Mouse (Mus musculus) midbrain, embryonic 11.5 days (tissue): ENCODE data around the gene Rab3d. TPM values are rescaled to one million over a fixed set of nuclear protein-coding genes. Genes with fewer than 3 reads are reported as not detected.

Experiments used
- ATAC-seq: fragments of 200-750 bp; cut with Nextera tagmentation; 2 replicates; pipeline ENCODE4 v1.8.0; 2017; ENCODE audit warnings: moderate TSS enrichment, moderate library complexity; ENCODE audit not compliant: low FRiP score
- DNase-seq: peaks from one replicate; pipeline ENCODE4 v3.0.0; 2015; ENCODE audit warnings: low spot score; ENCODE audit errors: missing footprints
- H3K27ac ChIP-seq: fragments of 300-500 bp; sonication (generic); 2 replicates; pipeline ENCODE4 v1.5.1; 2014; ENCODE audit warnings: low read depth, low read length
- H3K27me3 ChIP-seq: fragments of 300-500 bp; sonication (generic); 2 replicates; pipeline ENCODE4 v1.6.1; 2014; ENCODE audit warnings: mild to moderate bottlenecking, low read length, moderate library complexity, mixed read lengths; ENCODE audit not compliant: control insufficient read depth, insufficient read depth
- H3K36me3 ChIP-seq: fragments of 300-500 bp; sonication (generic); 2 replicates; pipeline ENCODE4 v1.6.1; 2014; ENCODE audit warnings: mild to moderate bottlenecking, low read length, moderate library complexity, mixed read lengths; ENCODE audit not compliant: control insufficient read depth, insufficient read depth
- H3K4me1 ChIP-seq: fragments of 300-500 bp; sonication (generic); 2 replicates; pipeline ENCODE4 v1.6.1; 2014; ENCODE audit warnings: low read length; ENCODE audit not compliant: control insufficient read depth, insufficient read depth
- H3K4me2 ChIP-seq: fragments of 300-500 bp; sonication (generic); 2 replicates; pipeline ENCODE4 v1.6.1; 2014; ENCODE audit warnings: mild to moderate bottlenecking, moderate library complexity
- H3K4me3 ChIP-seq: fragments of 300-500 bp; sonication (generic); 2 replicates; pipeline ENCODE4 v1.5.1; 2014; ENCODE audit warnings: low read depth, low read length
- H3K9ac ChIP-seq: fragments of 300-500 bp; sonication (generic); 2 replicates; pipeline ENCODE4 v1.6.1; 2014; ENCODE audit warnings: low read length
- H3K9me3 ChIP-seq: fragments of 300-500 bp; sonication (generic); 2 replicates; pipeline ENCODE4 v1.6.1; 2016; ENCODE audit warnings: low read length; ENCODE audit not compliant: control insufficient read depth
- WGBS: fragments of 180-500 bp; shearing (Covaris S2); extraction: QIAGEN DNeasy Blood & Tissue Kit; methylation state at CpG from one replicate; pipeline ENCODE4 v1.1.7; 2014; 5-methylcytosine and 5-hydroxymethylcytosine counted together
- polyA plus RNA-seq: library from polyadenylated mRNA; unstranded; fragments of >200 nt; fragmentation: Nextera tagmentation; extraction: Ambion mirVana; gene quantifications from 2 replicates; pipeline ENCODE4 v1.2.1, GENCODE M21; 2014

Gene Rab3d
- polyA plus RNA-seq, 1 experiment from 2014 or later = 9.1 TPM

- H3K4me1 ChIP-seq = peaks cover 11% of the 10 kb centered on the region
- ATAC-seq (no peak), DNase-seq (peak; percentile 72)
- no peak overlapping the region for H3K4me2 ChIP-seq
- no peaks in the 10 kb centered on the region for H3K36me3 ChIP-seq
- H3K4me3 ChIP-seq = no peak overlapping the region
- WGBS = 83% methylated on average over 6 of the region's 6 CpGs
- no peaks in the 10 kb centered on the region; the same call in 1 of the 2 replicates for H3K27me3 ChIP-seq
- no peak overlapping the region for H3K27ac ChIP-seq
- H3K9me3 ChIP-seq = no peaks in the 10 kb centered on the region
- no peak overlapping the region for H3K9ac ChIP-seq
Measured at GRCm38 (mm10) chr9:21924099-21924493, 6.1 kb upstream of the Rab3d start.

- H3K27me3 ChIP-seq = no peaks in the 10 kb centered on the region; the same call in 1 of the 2 replicates
- no peak overlapping the region for H3K4me3 ChIP-seq
- 88% methylated on average over 3 of the region's 3 CpGs for WGBS
- ATAC-seq (no peak), DNase-seq (peak; percentile 84)
- H3K9ac ChIP-seq = no peak overlapping the region
- H3K27ac ChIP-seq = no peak overlapping the region
- H3K9me3 ChIP-seq = no peaks in the 10 kb centered on the region
- no peaks in the 10 kb centered on the region for H3K36me3 ChIP-seq
- H3K4me1 ChIP-seq = peaks cover 11% of the 10 kb centered on the region
- H3K4me2 ChIP-seq = no peak overlapping the region
Measured at GRCm38 (mm10) chr9:21923490-21924098, 5.6 kb upstream of the Rab3d start.

- Histone ChIP-seq H3K27ac (no peak overlapping the region), H3K9ac (no peak overlapping the region), H3K36me3 (no peaks in the 10 kb centered on the region), H3K9me3 (no peaks in the 10 kb centered on the region), H3K4me2 (no peak overlapping the region), H3K27me3 (no peaks in the 10 kb centered on the region; the same call in none of the 2 replicates), H3K4me3 (no peak overlapping the region), H3K4me1 (peaks cover 14% of the 10 kb centered on the region)
- 93% methylated on average over 4 of the region's 4 CpGs for WGBS
- DNase-seq = peak; percentile 80
- no peak for ATAC-seq
Measured at GRCm38 (mm10) chr9:21923036-21923435, 5.0 kb upstream of the Rab3d start.

GRCm38 (mm10) chr9:21918692-21919384 is 846 bp upstream of the Rab3d start:
- H3K9me3 ChIP-seq = no peaks in the 10 kb centered on the region
- peak overlapping the region; percentile 99 for H3K4me2 ChIP-seq
- H3K36me3 ChIP-seq = no peaks in the 10 kb centered on the region
- DNase-seq (peak; percentile 77), ATAC-seq (no peak)
- no peak overlapping the region for H3K27ac ChIP-seq
- H3K4me1 ChIP-seq = peaks cover 6% of the 10 kb centered on the region; the same call in 1 of the 2 replicates
- no peak overlapping the region for H3K9ac ChIP-seq
- H3K4me3 ChIP-seq = peak overlapping the region; percentile 64
- 18% methylated on average over 5 of the region's 5 CpGs for whole genome bisulfite sequencing
- peaks cover 5% of the 10 kb centered on the region for H3K27me3 ChIP-seq

GRCm38 (mm10) chr9:21917493-21918034 is 428 bp downstream of the Rab3d start:
- Histone ChIP-seq H3K4me1 (peaks cover 6% of the 10 kb centered on the region; the same call in 1 of the 2 replicates), H3K4me2 (peak overlapping the region; percentile 99), H3K27me3 (peaks cover 5% of the 10 kb centered on the region), H3K27ac (no peak overlapping the region), H3K9ac (peak overlapping the region; percentile 71), H3K4me3 (peak overlapping the region; percentile 64), H3K36me3 (no peaks in the 10 kb centered on the region), H3K9me3 (no peaks in the 10 kb centered on the region)
- 3% methylated on average over 35 of the region's 35 CpGs for WGBS
- peak; percentile 90 for DNase-seq
- no peak for ATAC-seq

GRCm38 (mm10) chr9:21916851-21917492 is 1.0 kb downstream of the Rab3d start:
- H3K4me1 ChIP-seq = peaks cover 6% of the 10 kb centered on the region; the same call in 1 of the 2 replicates
- peak overlapping the region; percentile 64; the same call in 1 of the 2 replicates for H3K4me3 ChIP-seq
- DNase-seq (peak; percentile 33), ATAC-seq (no peak)
- no peaks in the 10 kb centered on the region for H3K9me3 ChIP-seq
- H3K9ac ChIP-seq = no peak overlapping the region; the same call in 1 of the 2 replicates
- H3K27ac ChIP-seq = no peak overlapping the region
- H3K4me2 ChIP-seq = peak overlapping the region; percentile 99
- no peaks in the 10 kb centered on the region for H3K36me3 ChIP-seq
- peaks cover 5% of the 10 kb centered on the region for H3K27me3 ChIP-seq
- WGBS = 68% methylated on average over 3 of the region's 3 CpGs

DNA sequence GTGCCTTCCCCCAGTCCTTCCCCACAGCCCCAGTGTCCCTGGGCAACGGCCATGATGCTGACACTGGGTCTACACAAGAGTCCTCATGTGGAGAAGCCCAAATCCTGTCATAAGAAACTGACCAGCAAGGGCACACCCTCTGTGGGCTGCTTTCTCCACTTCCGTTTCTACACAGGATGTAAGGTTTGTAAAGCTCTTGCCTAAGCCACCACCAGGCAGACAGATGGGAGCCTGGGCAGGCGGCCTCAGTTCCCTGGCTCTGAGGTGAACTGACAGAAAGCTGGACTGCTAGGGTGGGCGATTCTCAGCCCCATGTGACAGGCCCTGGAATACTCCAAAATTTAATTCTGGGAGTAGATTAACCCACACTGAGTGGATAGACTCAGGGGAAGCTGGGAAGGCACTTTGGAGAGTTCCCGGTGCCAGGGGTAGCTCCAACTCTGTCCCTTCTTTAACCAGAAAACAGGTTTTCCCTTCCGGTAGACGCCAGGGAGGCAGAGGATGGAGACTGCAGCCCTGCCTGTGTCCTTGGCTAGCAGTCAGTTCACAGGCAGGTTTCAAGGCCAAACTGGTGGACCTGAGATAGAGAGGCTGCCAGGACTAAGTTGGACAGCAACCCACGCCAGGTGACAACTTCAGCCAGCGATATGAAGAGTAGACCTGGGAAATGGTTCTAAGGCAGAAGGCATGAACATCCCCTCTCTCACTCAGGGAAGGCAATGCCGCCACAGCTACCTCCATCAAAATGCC is 8.3 kb downstream of the Rab3d start:
- H3K27me3 ChIP-seq = no peaks in the 10 kb centered on the region
- no peaks in the 10 kb centered on the region for H3K9me3 ChIP-seq
- no peaks in the 10 kb centered on the region for H3K36me3 ChIP-seq
- no peak overlapping the region for H3K4me2 ChIP-seq
- DNase-seq (peak; percentile 28), ATAC-seq (no peak)
- 78% methylated on average over 10 of the region's 10 CpGs for WGBS
- no peaks in the 10 kb centered on the region for H3K4me1 ChIP-seq
- H3K27ac ChIP-seq = no peak overlapping the region
- H3K4me3 ChIP-seq = no peak overlapping the region
- no peak overlapping the region for H3K9ac ChIP-seq

DNA sequence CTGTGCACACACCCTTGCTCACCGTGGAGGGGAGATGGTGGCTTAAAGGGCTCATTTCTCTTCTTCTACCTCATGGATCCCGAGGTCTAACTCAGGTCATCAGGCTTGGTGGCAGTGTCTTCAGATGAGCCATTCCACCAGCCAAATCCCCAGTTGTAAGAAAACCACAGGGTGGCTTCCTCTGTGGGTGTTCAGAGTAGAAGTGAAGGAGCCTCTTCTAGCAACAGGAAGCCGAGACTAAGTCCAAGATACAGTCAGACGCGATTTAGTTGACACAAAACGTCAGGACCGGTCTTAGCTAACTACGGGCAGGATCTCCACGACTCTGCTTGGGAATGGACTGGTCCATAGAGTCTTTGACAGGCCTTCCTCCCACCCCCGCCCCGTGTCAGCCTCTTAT is 9.8 kb downstream of the Rab3d start:
- Histone ChIP-seq H3K9ac (no peak overlapping the region), H3K4me2 (no peak overlapping the region), H3K4me3 (no peak overlapping the region), H3K9me3 (no peaks in the 10 kb centered on the region), H3K36me3 (no peaks in the 10 kb centered on the region), H3K4me1 (no peaks in the 10 kb centered on the region), H3K27me3 (no peaks in the 10 kb centered on the region), H3K27ac (no peak overlapping the region)
- peak; percentile 28 for DNase-seq
- ATAC-seq = no peak
- 83% methylated on average over 11 of the region's 11 CpGs for WGBS
